Mouse (Mus musculus) CH12.LX (cell line): ENCODE data around the gene Heatr5b. TPM values are rescaled to one million over a fixed set of nuclear protein-coding genes. Genes with fewer than 3 reads are reported as not detected.
A peak's percentile ranks its signal among the peaks of the same experiment; 100 is the strongest.

Experiments
- DNase-seq: peaks from one replicate; pipeline ENCODE4 v3.0.0-alpha.2; 2013; ENCODE audit errors: extremely low read depth
- H3K27ac ChIP-seq: 2 replicates; pipeline ENCODE4 v1.5.1; 2012; ENCODE audit warnings: low read depth, mild to moderate bottlenecking, control low read depth, moderate library complexity; ENCODE audit not compliant: insufficient read depth
- H3K27me3 ChIP-seq: replicated peaks from 2 replicates; pipeline ENCODE3; 2012; ENCODE audit warnings: inconsistent platforms
- H3K36me3 ChIP-seq, 2 experiments: replicated peaks in 1 of 2; 2 replicates each; pipeline versions ENCODE3 to v1.6.1; 2012; ENCODE audit warnings: inconsistent platforms in 1 of 2, low read length in 1 of 2, mild to moderate bottlenecking in 1 of 2, mixed read lengths in 1 of 2, moderate library complexity in 1 of 2; ENCODE audit not compliant: control insufficient read depth in 1 of 2, insufficient read depth in 1 of 2
- H3K4me1 ChIP-seq, 2 experiments: 2 replicates each; pipeline ENCODE4 v1.6.1; 2012; ENCODE audit warnings: inconsistent platforms in 1 of 2, moderate library complexity in 1 of 2; ENCODE audit not compliant: insufficient read depth in 2 of 2, control insufficient read depth in 1 of 2
- H3K4me2 ChIP-seq: 2 replicates; pipeline ENCODE4 v1.6.1; 2012; ENCODE audit warnings: low read depth, mild to moderate bottlenecking, control low read depth; ENCODE audit not compliant: poor library complexity, insufficient read depth, severe bottlenecking
- H3K4me3 ChIP-seq, 3 experiments: fragments of 150-350 bp in 1 of 3; sonication (generic) in 1 of 3; replicated peaks in 1 of 3; 2 replicates each; pipeline versions ENCODE3 to v1.5.1; 2011 to 2012; ENCODE audit warnings: low read depth in 2 of 3, low read length in 2 of 3, mild to moderate bottlenecking in 2 of 3, moderate library complexity in 2 of 3, control low read depth in 1 of 3, improper control_type of control experiment in 1 of 3, inconsistent platforms in 1 of 3, mixed read lengths in 1 of 3; ENCODE audit not compliant: poor library complexity in 1 of 3
- H3K79me2 ChIP-seq: replicated peaks from 2 replicates; pipeline ENCODE4 v1.6.1; 2012; ENCODE audit warnings: mild to moderate bottlenecking, moderate library complexity; ENCODE audit not compliant: control insufficient read depth, poor library complexity, insufficient read depth, severe bottlenecking; ENCODE audit errors: extremely low read depth
- H3K9ac ChIP-seq: 2 replicates; pipeline ENCODE4 v1.6.1; 2012; ENCODE audit warnings: low read depth, mild to moderate bottlenecking, control low read depth, moderate library complexity; ENCODE audit not compliant: insufficient read depth
- H3K9me3 ChIP-seq: replicated peaks from 2 replicates; pipeline ENCODE3; 2012; ENCODE audit warnings: low read length, inconsistent platforms, mixed read lengths
- CTCF ChIP-seq, 2 experiments: IDR thresholded peaks in 1 of 2; conservative IDR thresholded peaks in 1 of 2; 2 replicates each; pipeline ENCODE4 v1.5.1; 2011 to 2012; ENCODE audit warnings: low read depth in 2 of 2, low read length in 2 of 2, improper control_type of control experiment in 1 of 2, inconsistent platforms in 1 of 2, mild to moderate bottlenecking in 1 of 2, moderate library complexity in 1 of 2
- E2F4 ChIP-seq: IDR thresholded peaks from 2 replicates; pipeline ENCODE4 v1.6.1; 2011; ENCODE audit warnings: low read depth, low read length, improper control_type of control experiment; ENCODE audit not compliant: insufficient replicate concordance
- EP300 ChIP-seq: IDR thresholded peaks from 2 replicates; pipeline ENCODE4 v1.6.1; 2011; ENCODE audit warnings: low read length, improper control_type of control experiment
- ETS1 ChIP-seq: conservative IDR thresholded peaks from 2 replicates; pipeline ENCODE4 v1.6.1; 2012; ENCODE audit warnings: low read depth, mild to moderate bottlenecking, inconsistent platforms, low read length, improper control_type of control experiment, moderate library complexity
- GABPA ChIP-seq: IDR thresholded peaks from 2 replicates; pipeline ENCODE4 v1.6.1; 2012; ENCODE audit warnings: low read depth, low read length, improper control_type of control experiment, inconsistent platforms; ENCODE audit not compliant: insufficient replicate concordance
- HCFC1 ChIP-seq: IDR thresholded peaks from 2 replicates; pipeline ENCODE4 v1.6.1; 2012; ENCODE audit warnings: low read depth, mild to moderate bottlenecking, inconsistent platforms, low read length, improper control_type of control experiment
- KAT2A ChIP-seq: IDR thresholded peaks from 2 replicates; pipeline ENCODE4 v1.6.1; 2012; ENCODE audit warnings: low read length, improper control_type of control experiment, inconsistent platforms; ENCODE audit not compliant: insufficient replicate concordance
- MAFK ChIP-seq: IDR thresholded peaks from 2 replicates; pipeline ENCODE4 v1.6.1; 2011; ENCODE audit warnings: low read length, improper control_type of control experiment; ENCODE audit not compliant: insufficient replicate concordance
- POLR2AphosphoS2 ChIP-seq: IDR thresholded peaks from 2 replicates; pipeline ENCODE4 v1.6.1; 2011; ENCODE audit warnings: low read depth, low read length, improper control_type of control experiment
- RAD21 ChIP-seq: IDR thresholded peaks from 2 replicates; pipeline ENCODE4 v1.6.1; 2011; ENCODE audit warnings: low read depth, mild to moderate bottlenecking, low read length, improper control_type of control experiment, moderate library complexity
- TCF12 ChIP-seq: IDR thresholded peaks from 2 replicates; pipeline ENCODE4 v1.6.1; 2014; ENCODE audit warnings: low read depth, mild to moderate bottlenecking, inconsistent platforms, low read length, improper control_type of control experiment
- UBTF ChIP-seq: IDR thresholded peaks from 2 replicates; pipeline ENCODE4 v1.6.1; 2012; ENCODE audit warnings: low read depth, mild to moderate bottlenecking, inconsistent platforms, low read length, improper control_type of control experiment, moderate library complexity
- ZC3H11A ChIP-seq: IDR thresholded peaks from 2 replicates; pipeline ENCODE4 v1.6.1; 2012; ENCODE audit warnings: low read depth, mild to moderate bottlenecking, inconsistent platforms, low read length, improper control_type of control experiment
- ZNF384 ChIP-seq: IDR thresholded peaks from 2 replicates; pipeline ENCODE4 v1.6.1; 2012; ENCODE audit warnings: low read depth, low read length, improper control_type of control experiment, inconsistent platforms
- dilution Hi-C: fragments of 300-500 bp; cut with MboI; formaldehyde crosslinking; loops from 2 replicates; pipeline ENCODE4 v1.14.3; 2020; ENCODE audit warnings: low sequenced_read_pairs; ENCODE audit not compliant: extremely low pct_unique_long_range_greater_than_20kb, extremely low pct_ligation_motif_present
- in situ Hi-C: fragments of 300-500 bp; cut with MboI; formaldehyde crosslinking; loops from 3 replicates; pipeline ENCODE4 v1.14.3; 2019; ENCODE audit warnings: low sequenced_read_pairs, low pct_ligation_motif_present, low pct_unique_long_range_greater_than_20kb, mixed read lengths
- polyA plus RNA-seq: library from polyadenylated mRNA; unstranded; fragments of >175 nt; gene quantifications from 2 replicates; pipeline ENCODE4 v1.2.1, GENCODE M21; 2012; ENCODE audit warnings: low read depth; ENCODE audit not compliant: insufficient read length
- total RNA-seq, 2 experiments: library from RNA; depleted of rRNA; stranded (reverse); fragments of 300-350 nt in 1 of 2; fragments of >200 nt in 1 of 2; gene quantifications; 2 replicates each; pipeline ENCODE4 v1.2.3; 2012 to 2014

Heatr5b gene
- total and polyA plus RNA-seq, 3 experiments: 13.0 to 21.5 (median 17.9) TPM

GRCm38 (mm10) chr17:78836056-78836455 lies 892 bp upstream of the Heatr5b start:
- no peaks in the 10 kb centered on the region for H3K27me3 ChIP-seq
- in situ Hi-C loops: no loop called here
- H3K79me2 ChIP-seq: no peaks in the 10 kb centered on the region; the same call in 1 of the 2 replicates
- peaks cover 0 to 23% of the 10 kb centered on the region in 2 experiments; a peak in 2 of 4 replicates for H3K4me1 ChIP-seq
- peak overlapping the region; percentile 88 to 92 (median 92) for H3K4me3 ChIP-seq
- peak overlapping the region; percentile 81 for H3K9ac ChIP-seq
- DNase-seq: peak; percentile 14
- no peak overlapping the region for H3K27ac ChIP-seq
- dilution Hi-C loops: no loop called here
- TF ChIP-seq CTCF (conservative IDR thresholded peaks at IDR 0.05 in 1 of 2, IDR thresholded peaks at IDR 0.05 in 1 of 2; ENCODE audit: low read depth in 2 of 2, low read length in 2 of 2) (peak in 1 of 2 experiments; percentile 22; a peak in 1 of 4 replicates), E2F4 (no peak), EP300 (no peak), ZNF384 (0 out of 2 replicates have a peak, but pooled peaks have one; percentile 16)
- TF ChIP-seq, all 38 proteins: peak for 2
- Histone ChIP-seq H3K4me2 (peak overlapping the region; percentile 32; the same call in 1 of the 2 replicates), H3K9me3 (no peaks in the 10 kb centered on the region), H3K36me3 (peaks cover 15 to 42% of the 10 kb centered on the region in 2 experiments)

DNA sequence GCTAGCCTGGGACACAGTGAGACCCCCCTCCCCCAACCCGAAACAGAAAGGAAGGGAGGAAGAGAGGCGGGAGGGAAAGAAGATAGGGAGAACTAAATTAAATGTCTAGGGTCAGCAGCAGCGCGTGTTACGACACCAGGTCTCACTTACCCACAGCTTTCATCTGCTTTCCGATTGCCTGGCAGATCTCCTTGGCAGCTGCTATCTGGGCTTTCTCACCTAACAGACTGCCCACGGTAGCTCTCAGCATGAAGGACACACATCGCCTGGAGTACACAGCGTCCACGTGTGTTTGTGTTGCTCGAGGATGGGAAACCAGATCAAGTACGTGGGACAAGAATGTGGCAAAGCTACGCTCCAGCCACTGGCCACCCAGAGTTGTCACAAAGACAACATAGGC lies 10.8 kb downstream of the Heatr5b start:
- H3K27ac ChIP-seq: no peak overlapping the region
- no peak overlapping the region for H3K9ac ChIP-seq
- no peaks in the 10 kb centered on the region for H3K4me1 ChIP-seq
- peaks cover 50 to 83% of the 10 kb centered on the region in 2 experiments for H3K36me3 ChIP-seq
- no peak for DNase-seq
- in situ Hi-C loops: no loop called here
- H3K9me3 ChIP-seq: no peaks in the 10 kb centered on the region
- H3K27me3 ChIP-seq: no peaks in the 10 kb centered on the region
- no peak overlapping the region for H3K4me3 ChIP-seq
- dilution Hi-C loops: no loop called here
- H3K4me2 ChIP-seq: no peak overlapping the region
- H3K79me2 ChIP-seq: no peaks in the 10 kb centered on the region
- no peak for TF ChIP-seq POLR2AphosphoS2
- no peak for TF ChIP-seq TCF12
- no peak for TF ChIP-seq KAT2A
- TF ChIP-seq HCFC1: no peak
- TF ChIP-seq ETS1: no peak
- no peak for TF ChIP-seq UBTF
- no peak for TF ChIP-seq GABPA
- no peak for TF ChIP-seq RAD21
- no peak for TF ChIP-seq ZC3H11A

DNA sequence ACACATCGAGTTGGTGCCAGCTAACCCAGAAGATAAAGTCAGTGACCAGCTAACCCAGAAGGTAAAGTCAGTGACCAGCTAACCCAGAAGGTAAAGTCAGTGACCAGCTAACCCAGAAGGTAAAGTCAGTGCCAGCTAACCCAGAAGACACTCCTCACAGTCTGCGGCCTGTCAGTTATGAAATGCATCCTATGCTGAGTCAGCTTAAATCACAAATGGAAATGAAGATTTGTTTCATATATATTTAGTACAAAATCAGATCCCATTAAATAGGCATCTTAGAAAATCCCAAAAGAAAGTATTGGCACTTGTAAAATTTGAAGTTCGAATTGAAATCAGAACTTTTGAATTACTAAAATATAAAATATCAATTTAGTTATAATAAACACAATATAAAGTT lies 25.6 kb downstream of the Heatr5b start:
- peak; percentile 94 for TF ChIP-seq MAFK
- TF ChIP-seq ZC3H11A: no peak
- TF ChIP-seq, all 38 proteins: peak for 1
- no peak for DNase-seq
- Histone ChIP-seq H3K36me3 (peaks cover 25 to 62% of the 10 kb centered on the region in 2 experiments), H3K9me3 (no peaks in the 10 kb centered on the region), H3K79me2 (no peaks in the 10 kb centered on the region), H3K27me3 (no peaks in the 10 kb centered on the region), H3K4me2 (no peak overlapping the region), H3K27ac (no peak overlapping the region), H3K4me1 (no peaks in the 10 kb centered on the region), H3K9ac (no peak overlapping the region), H3K4me3 (no peak overlapping the region)
- dilution Hi-C loops: no loop called here
- in situ Hi-C loops: no loop called here
